Mouse (Mus musculus) heart, adult 2 months (tissue): ENCODE results near the gene Kctd13.

ENCODE experiments used
- CTCF ChIP-seq: fragments of 200-600 bp; IDR thresholded peaks from 2 replicates; pipeline ENCODE4 v1.8.1; 2022; ENCODE audit warnings: antibody characterized with exemption, mild to moderate bottlenecking, moderate library complexity
- EP300 ChIP-seq: fragments of 200-500 bp; IDR thresholded peaks from 2 replicates; pipeline ENCODE4 v1.6.1; 2011; ENCODE audit warnings: low read depth, low read length, control low read depth; ENCODE audit not compliant: insufficient read depth
- POLR2A ChIP-seq: fragments of 200-500 bp; IDR thresholded peaks from 2 replicates; pipeline ENCODE4 v1.6.1; 2011; ENCODE audit warnings: mild to moderate bottlenecking, low read depth, low read length, control low read depth; ENCODE audit not compliant: insufficient read depth

DNA sequence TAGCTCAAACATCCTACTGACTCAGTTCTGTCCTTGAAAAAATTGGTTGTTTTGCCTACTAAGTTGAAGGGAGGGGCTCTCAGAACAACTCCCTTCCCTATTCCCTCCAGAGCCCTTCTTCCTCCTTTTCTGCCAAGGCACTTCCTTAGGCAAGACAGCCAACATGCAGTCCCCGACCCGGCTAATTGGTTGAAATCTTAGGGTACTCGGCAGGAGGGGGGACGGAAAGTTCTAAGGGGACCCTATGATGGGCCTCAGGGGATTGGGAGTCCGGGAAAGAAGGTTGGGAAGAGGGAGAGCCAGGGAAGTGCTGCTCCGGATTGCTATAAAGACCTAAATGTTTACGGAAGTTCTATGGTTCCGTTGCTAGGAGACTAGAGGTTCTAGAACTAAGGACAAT lies 46.8 kb downstream of the Kctd13 start:
- no peak for TF ChIP-seq CTCF
- no peak for TF ChIP-seq EP300
- 0 out of 2 replicates have a peak, but pooled peaks have one; percentile 33 for TF ChIP-seq POLR2A
